In genomic region chr10:44873642-44874285, GRCm38 (mm10) we compare ENCODE assay signal across 14 mouse cellular contexts.
A peak's percentile ranks its signal among the peaks of the same experiment; 100 is the strongest.
DNase-seq lines count a peak whose midpoint lies in the region; ATAC-seq and TF ChIP-seq lines count a peak whose summit lies in the region.
"Had no signal": no experiment of that assay in that cellular context is flagged by ENCODE, and none has a peak within 500 bp of the region (broad histone marks: within the 10 kb centered on the region; RNA-seq: fewer than 3 reads in every experiment).

No protein-coding gene starts in this region.

- H3K4me3 ChIP-seq in hindbrain, postnatal 0 days (ENCODE audit: low read length), result no peak overlapping the region
- H3K4me3 ChIP-seq in hindbrain, embryonic 14.5 days (replicated peaks; ENCODE audit: low read length), result no peak overlapping the region
- H3K4me3 ChIP-seq: heart, embryonic 12.5 days had no signal

- ATAC-seq in hindbrain, postnatal 0 days, result no peak
- no peak for ATAC-seq in hindbrain, embryonic 14.5 days (ENCODE audit: low FRiP score)
- ATAC-seq in erythroid progenitor cell, adult 5-6 weeks (replicated peaks; ENCODE audit: low FRiP score, poor library complexity, severe bottlenecking), result no peak
- ATAC-seq: inflammation-experienced regulatory T-cells, adult 6 months had no signal

- peak; percentile 5 for DNase-seq in hindbrain, postnatal 0 days (ENCODE audit: low spot score)
- DNase-seq in hindbrain, embryonic 14.5 days (ENCODE audit: low spot score), result no peak
- DNase-seq in fat pad, adult 2 months (ENCODE audit: extremely low read depth, low read depth, low spot score), result peak; percentile 85
- DNase-seq in layer of hippocampus, postnatal 14 days (ENCODE audit: low spot score in 2 of 2), result peak; percentile 3 to 27
- peak; percentile 44 to 58 for DNase-seq in right cerebral cortex, postnatal 10 days (ENCODE audit: low spot score in 2 of 2)
- no peak for DNase-seq in urinary bladder, postnatal 4 days (ENCODE audit: low spot score in 2 of 2)
- DNase-seq: adrenal gland, postnatal 36 days; gastrocnemius, postnatal 14 days; heart, postnatal 4 days; lung, postnatal 10 days had no signal

- WGBS in hindbrain, postnatal 0 days, result 71% methylated on average over 5 of the region's 5 CpGs
- WGBS in hindbrain, embryonic 14.5 days, result 73% methylated on average over 5 of the region's 5 CpGs

- H3K9me3 ChIP-seq in hindbrain, postnatal 0 days (ENCODE audit: low read length), result no peaks in the 10 kb centered on the region
- H3K9me3 ChIP-seq in hindbrain, embryonic 14.5 days (ENCODE audit: control insufficient read depth, low read length), result no peaks in the 10 kb centered on the region
- H3K9me3 ChIP-seq: heart, embryonic 12.5 days had no signal

- no peak overlapping the region for H3K9ac ChIP-seq in hindbrain, postnatal 0 days (replicated peaks; ENCODE audit: low read length)
- H3K9ac ChIP-seq in hindbrain, embryonic 14.5 days, result no peak overlapping the region
- H3K9ac ChIP-seq: heart, embryonic 12.5 days had no signal

- no peaks in the 10 kb centered on the region for H3K36me3 ChIP-seq in hindbrain, postnatal 0 days (ENCODE audit: insufficient read depth, low read length)
- no peaks in the 10 kb centered on the region for H3K36me3 ChIP-seq in hindbrain, embryonic 14.5 days (replicated peaks; ENCODE audit: control insufficient read depth, insufficient read depth)
- H3K36me3 ChIP-seq: heart, embryonic 12.5 days had no signal

- no peak overlapping the region for H3K4me2 ChIP-seq in hindbrain, postnatal 0 days (ENCODE audit: low read depth, low read length)
- no peak overlapping the region for H3K4me2 ChIP-seq in hindbrain, embryonic 14.5 days (replicated peaks)
- H3K4me2 ChIP-seq: heart, embryonic 12.5 days; liver, embryonic 11.5 days had no signal

- no peaks in the 10 kb centered on the region for H3K27me3 ChIP-seq in hindbrain, postnatal 0 days (ENCODE audit: insufficient read depth, low read length)
- no peaks in the 10 kb centered on the region for H3K27me3 ChIP-seq in hindbrain, embryonic 14.5 days (ENCODE audit: control insufficient read depth, insufficient read depth, low read length)
- H3K27me3 ChIP-seq: heart, embryonic 12.5 days had no signal

- no peak overlapping the region for H3K27ac ChIP-seq in hindbrain, postnatal 0 days
- H3K27ac ChIP-seq in hindbrain, embryonic 14.5 days, result no peak overlapping the region

- TF ChIP-seq CTCF in hindbrain, postnatal 0 days (IDR thresholded peaks at IDR 0.05; ENCODE audit: low read depth), result no peak

- H3K4me1 ChIP-seq in hindbrain, postnatal 0 days (ENCODE audit: insufficient read depth, low read length), result no peaks in the 10 kb centered on the region
- no peaks in the 10 kb centered on the region for H3K4me1 ChIP-seq in hindbrain, embryonic 14.5 days (replicated peaks; ENCODE audit: control insufficient read depth, insufficient read depth, low read length)
- H3K4me1 ChIP-seq: heart, embryonic 12.5 days had no signal

Comparison
In these comparisons a context has a peak if more than half of its experiments do, and no peak if none do; other contexts are left out.
1. DNase-seq: peak in hindbrain, postnatal 0 days (single experiment), fat pad, adult 2 months (single experiment), layer of hippocampus, postnatal 14 days (2 of 2) and right cerebral cortex, postnatal 10 days (2 of 2); none in hindbrain, embryonic 14.5 days (single experiment) and urinary bladder, postnatal 4 days (0 of 2).